Mouse (Mus musculus) forelimb bud, embryonic 11.5 days (tissue): ENCODE measurements around the gene Gm20509.
"Not testable (repeated sequence)": the region's sequence is repeated elsewhere in the genome, so short reads cannot be mapped to it uniquely, and the experiment has no call there.

Experiments used
- DNase-seq: peaks from one replicate; pipeline ENCODE4 v3.0.0-alpha.2; 2012; ENCODE audit warnings: low read depth, low spot score

The Gm20509 gene

DNA sequence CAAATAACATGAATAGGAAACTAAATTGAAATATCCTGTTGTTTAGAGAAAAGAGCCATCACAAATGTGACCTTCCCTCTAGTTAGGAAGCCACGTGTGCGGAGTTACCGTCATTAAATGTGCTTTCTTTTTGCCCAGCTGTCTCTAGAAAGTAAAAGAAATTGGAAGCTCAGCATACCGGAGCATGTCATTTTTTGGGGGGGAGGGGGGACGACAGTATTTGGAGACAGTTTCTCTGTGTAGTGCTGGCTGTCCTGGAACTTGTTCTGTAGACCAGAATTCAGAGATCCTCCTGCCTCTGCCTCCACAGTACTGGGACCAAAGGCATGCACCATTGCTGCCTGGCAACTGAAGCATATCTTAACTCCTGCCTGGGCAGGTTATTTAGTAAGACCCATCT, 734 bp upstream of the Gm20509 start, which contains the start of gene Khdc3:
Khdc3 (plus strand) TSS at position 301 of the 400 bp plus-strand sequence.
- no peak for DNase-seq

- DNase-seq, result peak; percentile 34
Observed at GRCm38 (mm10) chr9:73103159-73103879, 1.0 kb downstream of the Gm20509 start.

GRCm38 (mm10) chr9:73103880-73104198, 1.6 kb downstream of the Gm20509 start:
- DNase-seq, result no peak

GRCm38 (mm10) chr9:73105141-73105540, 2.9 kb downstream of the Gm20509 start:
- DNase-seq, result no peak

- DNase-seq, result no peak
Observed at GRCm38 (mm10) chr9:73105771-73106170, 3.5 kb downstream of the Gm20509 start.

GRCm38 (mm10) chr9:73112919-73113906, 10.9 kb downstream of the Gm20509 start, which contains the start of gene Rsl24d1:
Gene Rsl24d1 (plus strand): TSS chr9:73113426.
- DNase-seq, result peak; percentile 88

GRCm38 (mm10) chr9:73116704-73117103, 14.4 kb downstream of the Gm20509 start:
- not testable (repeated sequence) for DNase-seq

GRCm38 (mm10) chr9:73118012-73118411, 15.7 kb downstream of the Gm20509 start:
- DNase-seq, result no peak

DNA sequence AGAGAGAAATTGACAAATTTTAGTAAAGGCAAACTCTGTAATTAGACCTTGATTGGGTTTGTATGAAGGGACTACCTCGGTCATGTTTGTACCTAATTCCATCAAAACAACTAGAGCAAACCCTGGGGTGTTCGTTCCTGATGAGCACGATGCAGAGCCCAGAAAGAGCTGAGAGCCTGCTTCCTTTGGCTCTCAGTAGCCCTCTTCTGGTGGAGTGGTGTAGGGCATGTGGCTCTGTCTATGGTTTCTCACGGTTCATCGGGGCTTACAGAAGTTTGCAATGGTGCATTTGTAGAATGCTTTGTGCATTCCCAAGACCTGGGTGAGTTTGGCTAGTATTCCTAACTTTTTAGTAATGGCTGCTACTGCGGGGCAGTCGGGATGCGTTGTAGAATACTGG, 19.5 kb downstream of the Gm20509 start:
- no peak for DNase-seq

- no peak for DNase-seq
Observed at GRCm38 (mm10) chr9:73125043-73125570, 22.8 kb downstream of the Gm20509 start.

- no peak for DNase-seq
Observed at GRCm38 (mm10) chr9:73127457-73127856, 25.2 kb downstream of the Gm20509 start.

GRCm38 (mm10) chr9:73129875-73130274, 27.6 kb downstream of the Gm20509 start:
- no peak for DNase-seq

DNA sequence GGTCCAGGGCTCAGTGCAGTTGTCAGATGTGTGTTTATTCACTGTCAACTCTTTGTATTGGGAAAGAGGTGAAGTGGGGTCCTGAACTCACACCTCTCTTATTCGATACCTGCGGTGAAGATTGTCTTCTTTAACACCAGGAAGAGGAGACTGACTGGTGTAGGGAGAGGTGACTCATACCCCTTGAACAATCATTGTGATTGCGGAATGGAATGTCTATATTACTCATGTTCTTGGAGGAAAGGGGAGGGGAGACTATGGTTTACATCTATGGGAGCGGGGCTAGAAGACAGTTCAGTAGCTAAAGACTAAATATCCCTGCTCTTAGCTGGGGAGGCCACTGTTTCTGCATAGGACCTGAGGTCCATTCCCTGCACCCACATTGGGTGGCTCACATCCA, 28.3 kb downstream of the Gm20509 start:
- DNase-seq, result no peak

DNA sequence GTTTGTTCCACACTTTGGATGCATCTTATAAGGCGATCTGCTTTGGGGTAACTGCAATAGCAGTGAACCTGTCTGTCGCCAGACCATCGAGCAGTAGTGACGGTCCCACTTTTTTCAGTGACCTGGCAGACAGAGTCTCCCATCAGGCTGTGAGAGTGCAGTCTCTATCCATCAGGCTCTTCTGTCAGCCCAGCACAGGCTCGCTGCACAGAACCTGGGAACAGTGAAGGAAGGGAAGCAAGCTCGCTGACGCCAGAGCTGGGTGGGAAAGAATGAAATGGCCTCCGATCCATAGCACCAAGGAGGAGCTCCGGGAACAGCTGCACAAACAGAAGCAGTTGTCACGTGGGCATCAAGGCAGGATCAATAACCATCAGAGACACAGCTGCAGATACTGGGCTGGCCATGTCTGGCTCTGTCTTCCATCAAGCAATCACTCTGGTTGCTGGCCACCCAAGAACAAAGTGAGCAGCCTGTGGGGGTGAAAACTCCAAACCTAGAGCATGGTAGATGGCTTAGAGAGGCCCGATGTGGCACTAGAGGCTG, 35.1 kb downstream of the Gm20509 start:
- no peak for DNase-seq

- DNase-seq, result no peak
Observed at GRCm38 (mm10) chr9:73154347-73154746, 52.1 kb downstream of the Gm20509 start.

DNA sequence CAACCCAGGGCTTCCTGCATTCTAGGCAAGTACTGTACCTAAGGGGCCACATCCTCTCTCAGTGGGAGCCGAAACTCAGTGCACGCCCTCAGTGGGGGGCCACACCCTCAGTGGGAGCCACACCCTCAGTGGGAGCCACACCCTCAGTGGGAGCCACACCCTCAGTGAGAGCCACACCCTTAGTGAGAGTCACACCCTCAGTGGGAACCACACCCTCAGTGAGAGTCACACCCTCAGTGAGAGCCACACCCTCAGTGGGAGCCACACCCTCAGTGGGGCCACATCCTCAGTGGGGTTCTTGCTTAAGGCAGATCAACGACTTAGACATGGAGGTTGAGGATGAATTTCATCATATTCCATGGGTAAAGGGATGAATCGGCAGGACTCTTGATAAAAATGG, 55.7 kb downstream of the Gm20509 start:
- DNase-seq, result no peak

GRCm38 (mm10) chr9:73159265-73159664, 57.0 kb downstream of the Gm20509 start:
- DNase-seq, result peak; percentile 43

- DNase-seq, result peak; percentile 90
Observed at GRCm38 (mm10) chr9:73162571-73163333, 60.5 kb downstream of the Gm20509 start.

GRCm38 (mm10) chr9:73165631-73166030, 63.4 kb downstream of the Gm20509 start:
- DNase-seq, result no peak
